Mouse (Mus musculus): ENCODE measurements at regions not wholly inside any gene's neighbourhood (a gene's known extent, or its start where the extent isn't known, plus 50 kb on each side); places are given as distances from the start of the nearest gene placed in this dataset.

GRCm38 (mm10) chr2:30693206-30694035 lies 98.6 kb downstream of the Cstad start:
- TF ChIP-seq TAL1 (conservative IDR thresholded peaks at IDR 0.05; ENCODE audit: low read depth, low read length) (no peak), CTCF (IDR thresholded peaks at IDR 0.05; ENCODE audit: low read depth, low read length) (no peak)
